In the genomic region with DNA sequence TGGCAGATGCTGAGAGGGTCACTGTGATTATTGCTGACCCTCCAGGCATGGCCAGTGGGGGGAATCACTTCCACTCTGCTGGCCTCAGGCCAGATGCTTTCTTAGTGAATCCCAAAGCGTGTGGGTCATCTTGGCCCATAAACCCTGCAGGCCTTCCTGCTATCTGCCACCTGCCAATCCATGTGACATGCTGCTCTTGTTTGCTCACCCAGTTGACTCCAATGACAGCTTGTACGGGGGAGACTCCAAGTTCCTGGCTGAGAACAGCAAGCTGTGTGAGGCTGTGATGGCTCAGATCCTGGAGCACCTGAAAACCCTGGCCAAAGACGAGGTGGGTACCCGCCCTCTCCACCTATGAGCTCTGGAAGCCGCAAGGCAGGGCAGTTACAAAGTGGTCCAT, we compare ENCODE assay signal across 28 mouse cellular contexts. TPM values are rescaled to one million over a fixed set of nuclear protein-coding genes. Genes with fewer than 3 reads are reported as not detected.
DNase-seq lines count a peak whose midpoint lies in the region; ATAC-seq and TF ChIP-seq lines count a peak whose summit lies in the region.
"Had no signal": no experiment of that assay in that cellular context is flagged by ENCODE, and none has a peak within 500 bp of the region (broad histone marks: within the 10 kb centered on the region; RNA-seq: fewer than 3 reads in every experiment).

No protein-coding gene starts in this region.

- H3K27ac ChIP-seq in cerebellum, adult 2 months (ENCODE audit: insufficient read depth, low read length): peak overlapping the region; percentile 43
- H3K27ac ChIP-seq in kidney, embryonic 16.5 days (ENCODE audit: low read length): no peak overlapping the region
- H3K27ac ChIP-seq: embryonic facial prominence, embryonic 13.5 days; heart, embryonic 10.5 days; heart, embryonic 15.5 days; limb, embryonic 12.5 days; liver, embryonic 15.5 days; stomach, postnatal 0 days had no signal

- TF ChIP-seq POLR2A in cerebellum, adult 2 months (IDR thresholded peaks at IDR 0.05; ENCODE audit: borderline replicate concordance, insufficient read depth, low read length): no peak

- H3K36me3 ChIP-seq in kidney, embryonic 16.5 days (ENCODE audit: insufficient read depth, low read length): peaks cover 60% of the 10 kb centered on the region

- no peak overlapping the region for H3K4me3 ChIP-seq in cerebellum, adult 2 months (replicated peaks; ENCODE audit: insufficient read depth, low read depth, low read length)
- H3K4me3 ChIP-seq in kidney, embryonic 16.5 days (ENCODE audit: low read length): no peak overlapping the region
- H3K4me3 ChIP-seq: embryonic facial prominence, embryonic 13.5 days; erythroblast, embryonic 14.5 days; heart, embryonic 10.5 days; heart, embryonic 15.5 days; limb, embryonic 12.5 days; liver, embryonic 15.5 days had no signal

- H3K9ac ChIP-seq in kidney, embryonic 16.5 days (replicated peaks; ENCODE audit: low read length): no peak overlapping the region
- H3K9ac ChIP-seq: embryonic facial prominence, embryonic 13.5 days; heart, embryonic 15.5 days; limb, embryonic 12.5 days; liver, embryonic 15.5 days; lung, embryonic 14.5 days had no signal

- peaks cover 46% of the 10 kb centered on the region for H3K4me1 ChIP-seq in cerebellum, adult 2 months (ENCODE audit: control insufficient read depth, insufficient read depth, low read length)
- no peaks in the 10 kb centered on the region for H3K4me1 ChIP-seq in kidney, embryonic 16.5 days (ENCODE audit: insufficient read depth, low read length)
- H3K4me1 ChIP-seq: heart, embryonic 10.5 days; liver, embryonic 15.5 days had no signal

- no peak overlapping the region for H3K4me2 ChIP-seq in kidney, embryonic 16.5 days (replicated peaks; ENCODE audit: low read depth, low read length)
- H3K4me2 ChIP-seq: embryonic facial prominence, embryonic 13.5 days; heart, embryonic 15.5 days; limb, embryonic 12.5 days; liver, embryonic 15.5 days; lung, embryonic 14.5 days had no signal

- no peak for ATAC-seq in kidney, embryonic 16.5 days (ENCODE audit: low FRiP score, low TSS enrichment)
- ATAC-seq: hindbrain, embryonic 16.5 days; midbrain, embryonic 16.5 days had no signal

- TF ChIP-seq CTCF in cerebellum, adult 2 months (IDR thresholded peaks at IDR 0.05; ENCODE audit: borderline replicate concordance, insufficient read depth, low read depth, low read length): no peak

- DNase-seq in kidney, postnatal 36 days: peak; percentile 9 to 19
- no peak for DNase-seq in kidney, adult 9 months
- DNase-seq in cerebellum, adult 11-12 months: peak; percentile 71
- DNase-seq in cerebellum, adult 2 months: peak; percentile 48 to 74
- peak; percentile 65 to 68 for DNase-seq in cerebellum, postnatal 25 days
- no peak for DNase-seq in gastrocnemius, postnatal 10 days
- DNase-seq: adrenal gland, adult 2 months; adrenal gland, postnatal 36 days; B cell, adult 2 months; embryo, embryonic 11 days; gastrocnemius, postnatal 14 days; kidney, adult 8-10 months; kidney, postnatal 14 days; lung, embryonic 14.5 days; lung, postnatal 14 days; right cerebral cortex, postnatal 4 days; thymus, adult 18-20 months; thymus, postnatal 25 days had no signal

- no peaks in the 10 kb centered on the region for H3K9me3 ChIP-seq in kidney, embryonic 16.5 days (ENCODE audit: low read length)
- H3K9me3 ChIP-seq: heart, embryonic 10.5 days; heart, embryonic 15.5 days; limb, embryonic 12.5 days; liver, embryonic 15.5 days had no signal

- 8% methylated on average over 5 of the region's 5 CpGs for whole genome bisulfite sequencing in cerebellum, adult 2 months
- WGBS in kidney, embryonic 16.5 days: 75% methylated on average over 5 of the region's 5 CpGs

- no peaks in the 10 kb centered on the region for H3K27me3 ChIP-seq in cerebellum, adult 2 months (ENCODE audit: control insufficient read depth, insufficient read depth, low read length)
- H3K27me3 ChIP-seq in kidney, embryonic 16.5 days (ENCODE audit: insufficient read depth, low read length): no peaks in the 10 kb centered on the region
- H3K27me3 ChIP-seq: embryonic facial prominence, embryonic 13.5 days; heart, embryonic 15.5 days; limb, embryonic 12.5 days; liver, embryonic 15.5 days had no signal

RNA-seq across cellular contexts. Expression of a gene that starts 17.7 kb away (rescaled TPM):
- polyA plus RNA-seq in cerebellum, adult 2 months (2012; rRNA removed): 5.9 and 7.4 TPM in 2 replicates
- 3.0 and 3.1 TPM in 2 replicates for polyA plus RNA-seq in kidney, embryonic 16.5 days (2015; fragmentation: Nextera tagmentation; extraction: Ambion mirVana)
- total RNA-seq in gastrocnemius, postnatal 10 days (2021): under 1 TPM; 0.59 to 0.63 TPM

RNA-seq across cellular contexts. Expression of a gene that starts 18.2 kb away (rescaled TPM):
- polyA plus RNA-seq in cerebellum, adult 2 months (2012; rRNA removed): 16.4 and 16.9 TPM in 2 replicates
- polyA plus RNA-seq in kidney, embryonic 16.5 days (2015; fragmentation: Nextera tagmentation; extraction: Ambion mirVana): 95.7 and 113 TPM in 2 replicates
- 10 to 100 TPM; 25.3 to 27.2 TPM for total RNA-seq in gastrocnemius, postnatal 10 days (2021)

Comparison
In these comparisons a context has a peak if more than half of its experiments do, and no peak if none do; other contexts are left out.
1. DNase-seq: peak in kidney, postnatal 36 days (2 of 2), cerebellum, adult 11-12 months (single experiment), cerebellum, adult 2 months (2 of 2) and cerebellum, postnatal 25 days (2 of 2); none in kidney, adult 9 months (single experiment) and gastrocnemius, postnatal 10 days (single experiment).